Mouse (Mus musculus) midbrain, postnatal 0 days (tissue): Measurements from ENCODE around the gene Slc19a1. TPM values are rescaled to one million over a fixed set of nuclear protein-coding genes. Genes with fewer than 3 reads are reported as not detected.

ENCODE experiments used
- ATAC-seq: fragments of 200-750 bp; cut with Nextera tagmentation; 2 replicates; pipeline ENCODE4 v1.8.0; 2017; ENCODE audit warnings: moderate number of reproducible peaks, mild to moderate bottlenecking, moderate TSS enrichment, moderate library complexity; ENCODE audit not compliant: low FRiP score
- DNase-seq: peaks from one replicate; pipeline ENCODE4 v3.0.0-alpha.2; 2015; ENCODE audit warnings: low spot score
- H3K27ac ChIP-seq: fragments of 300-500 bp; sonication (generic); 2 replicates; pipeline ENCODE4 v1.5.1; 2014; ENCODE audit warnings: low read depth, mild to moderate bottlenecking, low read length, mixed read lengths
- H3K27me3 ChIP-seq: fragments of 300-500 bp; sonication (generic); 2 replicates; pipeline ENCODE4 v1.6.1; 2014; ENCODE audit warnings: low read length, control low read depth, mixed read lengths; ENCODE audit not compliant: insufficient read depth
- H3K36me3 ChIP-seq: fragments of 300-500 bp; sonication (generic); 2 replicates; pipeline ENCODE4 v1.6.1; 2014; ENCODE audit warnings: low read length, control low read depth, mixed read lengths; ENCODE audit not compliant: insufficient read depth
- H3K4me1 ChIP-seq: fragments of 300-500 bp; sonication (generic); 2 replicates; pipeline ENCODE4 v1.6.1; 2014; ENCODE audit warnings: mild to moderate bottlenecking, control low read depth, antibody characterized with exemption, low read length, mixed read lengths; ENCODE audit not compliant: insufficient read depth
- H3K4me2 ChIP-seq: fragments of 300-500 bp; sonication (generic); 2 replicates; pipeline ENCODE4 v1.6.1; 2014; ENCODE audit warnings: low read depth, mild to moderate bottlenecking, low read length, mixed read lengths; ENCODE audit not compliant: poor library complexity, severe bottlenecking
- H3K4me3 ChIP-seq: fragments of 300-500 bp; sonication (generic); 2 replicates; pipeline ENCODE4 v1.5.1; 2014; ENCODE audit warnings: low read depth, mild to moderate bottlenecking, low read length, moderate library complexity
- H3K9ac ChIP-seq: fragments of 300-500 bp; sonication (generic); replicated peaks from 2 replicates; pipeline ENCODE4 v1.6.1; 2014; ENCODE audit warnings: mild to moderate bottlenecking, low read length, moderate library complexity, mixed read lengths; ENCODE audit not compliant: poor library complexity, severe bottlenecking
- H3K9me3 ChIP-seq: fragments of 300-500 bp; sonication (generic); 2 replicates; pipeline ENCODE4 v1.6.1; 2016; ENCODE audit warnings: low read length, control low read depth
- CTCF ChIP-seq: IDR thresholded peaks from 2 replicates; pipeline ENCODE4 v1.5.1; 2016; ENCODE audit warnings: antibody characterized with exemption, mild to moderate bottlenecking
- WGBS: fragments of 180-500 bp; shearing (Covaris S2); extraction: QIAGEN DNeasy Blood & Tissue Kit; methylation state at CpG from one replicate; pipeline ENCODE4 v1.1.7; 2014; 5-methylcytosine and 5-hydroxymethylcytosine counted together
- polyA plus RNA-seq: library from polyadenylated mRNA; unstranded; fragments of >200 nt; fragmentation: Nextera tagmentation; extraction: Ambion mirVana; gene quantifications from 2 replicates; pipeline ENCODE4 v1.2.1, GENCODE M21; 2015
- total RNA-seq: library from RNA; depleted of rRNA; stranded (reverse); fragments of >200 nt; gene quantifications from 2 replicates; pipeline ENCODE4 v1.2.3, GENCODE M21; 2014

The Slc19a1 gene
- total and polyA plus RNA-seq, 2 experiments from 2014 or later, result 38.1 to 44.1 TPM

- Histone ChIP-seq H3K4me1 (no peaks in the 10 kb centered on the region), H3K4me2 (no peak overlapping the region), H3K9ac (no peak overlapping the region), H3K27me3 (no peaks in the 10 kb centered on the region), H3K9me3 (no peaks in the 10 kb centered on the region), H3K27ac (no peak overlapping the region), H3K36me3 (no peaks in the 10 kb centered on the region), H3K4me3 (no peak overlapping the region)
- ATAC-seq (no peak), DNase-seq (no peak)
- no peak for TF ChIP-seq CTCF
- 85% methylated on average over 4 of the region's 4 CpGs for WGBS
Measured at GRCm38 (mm10) chr10:77091538-77092097, 59.6 kb downstream of the Slc19a1 start.

- no peak overlapping the region for H3K27ac ChIP-seq
- no peaks in the 10 kb centered on the region for H3K9me3 ChIP-seq
- no peak overlapping the region for H3K4me3 ChIP-seq
- DNase-seq (no peak), ATAC-seq (no peak)
- no peaks in the 10 kb centered on the region for H3K36me3 ChIP-seq
- no peaks in the 10 kb centered on the region for H3K4me1 ChIP-seq
- no peak for TF ChIP-seq CTCF
- no peaks in the 10 kb centered on the region for H3K27me3 ChIP-seq
- H3K9ac ChIP-seq, result no peak overlapping the region
- H3K4me2 ChIP-seq, result no peak overlapping the region
Measured at GRCm38 (mm10) chr10:77093817-77094216, 61.8 kb downstream of the Slc19a1 start.

- no peak overlapping the region for H3K4me2 ChIP-seq
- H3K9ac ChIP-seq, result no peak overlapping the region
- H3K27ac ChIP-seq, result no peak overlapping the region
- no peaks in the 10 kb centered on the region for H3K36me3 ChIP-seq
- H3K4me3 ChIP-seq, result no peak overlapping the region
- no peak for TF ChIP-seq CTCF
- H3K9me3 ChIP-seq, result no peaks in the 10 kb centered on the region
- no peaks in the 10 kb centered on the region for H3K27me3 ChIP-seq
- WGBS, result 95% methylated on average over 3 of the region's 3 CpGs
- H3K4me1 ChIP-seq, result no peaks in the 10 kb centered on the region
- no peak for DNase-seq
- ATAC-seq, result no peak
Measured at GRCm38 (mm10) chr10:77095666-77096065, 63.6 kb downstream of the Slc19a1 start.

- no peak for ATAC-seq
- no peak for TF ChIP-seq CTCF
- 63% methylated on average over 12 of the region's 12 CpGs for WGBS
- no peaks in the 10 kb centered on the region for H3K27me3 ChIP-seq
- no peaks in the 10 kb centered on the region for H3K36me3 ChIP-seq
- no peak overlapping the region for H3K9ac ChIP-seq
- no peaks in the 10 kb centered on the region for H3K4me1 ChIP-seq
- no peak overlapping the region for H3K4me3 ChIP-seq
- H3K4me2 ChIP-seq, result no peak overlapping the region
- no peak overlapping the region for H3K27ac ChIP-seq
- no peaks in the 10 kb centered on the region for H3K9me3 ChIP-seq
- no peak for DNase-seq
Measured at GRCm38 (mm10) chr10:77097006-77097889, 65.2 kb downstream of the Slc19a1 start.

GRCm38 (mm10) chr10:77097890-77098200 lies 65.8 kb downstream of the Slc19a1 start:
- DNase-seq, result no peak
- no peak for ATAC-seq
- WGBS, result 91% methylated on average over 4 of the region's 4 CpGs

GRCm38 (mm10) chr10:77098619-77099018 lies 66.6 kb downstream of the Slc19a1 start:
- Histone ChIP-seq H3K4me2 (no peak overlapping the region), H3K9ac (no peak overlapping the region), H3K27me3 (no peaks in the 10 kb centered on the region), H3K27ac (no peak overlapping the region), H3K4me1 (no peaks in the 10 kb centered on the region), H3K4me3 (no peak overlapping the region), H3K9me3 (no peaks in the 10 kb centered on the region), H3K36me3 (no peaks in the 10 kb centered on the region)
- ATAC-seq (no peak), DNase-seq (no peak)
- no peak for TF ChIP-seq CTCF
- 88% methylated on average over 2 of the region's 2 CpGs for WGBS

More at GRCm38 (mm10) chr10:77097890-77098200, 65.8 kb downstream of the Slc19a1 start:
- Histone ChIP-seq H3K9ac (no peak overlapping the region), H3K27ac (no peak overlapping the region), H3K4me2 (no peak overlapping the region), H3K36me3 (no peaks in the 10 kb centered on the region), H3K27me3 (no peaks in the 10 kb centered on the region), H3K9me3 (no peaks in the 10 kb centered on the region), H3K4me1 (no peaks in the 10 kb centered on the region), H3K4me3 (no peak overlapping the region)
- no peak for TF ChIP-seq CTCF
